ENCODE assay signal across 8 mouse cellular contexts in the genomic region with DNA sequence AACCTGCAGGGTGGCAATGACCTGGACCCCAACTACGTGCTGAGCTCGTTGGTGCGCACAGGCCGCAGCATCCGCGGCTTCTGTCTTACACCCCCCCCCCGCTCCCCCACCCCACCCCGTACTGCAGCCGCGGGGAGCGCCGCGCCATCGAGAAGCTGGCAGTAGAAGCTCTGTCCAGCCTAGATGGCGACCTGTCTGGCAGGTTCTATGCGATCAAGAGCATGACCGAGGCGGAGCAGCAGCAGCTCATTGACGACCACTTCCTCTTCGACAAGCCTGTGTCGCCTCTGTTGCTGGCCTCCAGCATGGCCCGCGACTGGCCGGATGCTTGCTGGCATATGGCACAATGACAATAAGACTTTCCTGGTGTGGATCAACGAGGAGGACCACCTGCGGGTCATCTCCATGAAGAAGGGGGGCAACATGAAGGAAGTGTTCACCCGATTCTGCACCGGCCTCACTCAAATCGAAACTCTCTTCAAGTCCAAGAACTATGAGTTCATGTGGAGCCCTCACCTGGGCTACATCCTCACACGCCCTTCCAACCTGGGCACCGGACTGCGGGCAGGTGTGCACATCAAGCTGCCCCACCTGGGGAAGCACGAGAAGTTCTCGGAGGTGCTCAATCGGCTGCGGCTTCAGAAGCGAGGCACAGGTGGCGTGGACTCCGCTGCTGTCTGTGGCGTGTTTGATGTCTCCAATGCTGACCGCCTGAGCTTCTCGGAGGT. TPM values are rescaled to one million over a fixed set of nuclear protein-coding genes. Genes with fewer than 3 reads are reported as not detected.
A peak's percentile ranks its signal among the peaks of the same experiment; 100 is the strongest.
DNase-seq lines count a peak whose midpoint lies in the region; ATAC-seq and TF ChIP-seq lines count a peak whose summit lies in the region.

No protein-coding gene starts in this region.

- no peaks in the 10 kb centered on the region for H3K4me1 ChIP-seq in embryonic facial prominence, embryonic 11.5 days (ENCODE audit: control insufficient read depth, insufficient read depth, low read length)
- H3K4me1 ChIP-seq in lung, postnatal 0 days (ENCODE audit: insufficient read depth, low read depth, low read length): no peaks in the 10 kb centered on the region

- no peak overlapping the region; the same call in 1 of the 2 replicates for H3K9ac ChIP-seq in embryonic facial prominence, embryonic 11.5 days (replicated peaks; ENCODE audit: low read length)
- no peak overlapping the region for H3K9ac ChIP-seq in lung, postnatal 0 days (replicated peaks; ENCODE audit: low read depth)

- TF ChIP-seq EP300 in lung, postnatal 0 days (IDR thresholded peaks at IDR 0.05): no peak

- H3K36me3 ChIP-seq in embryonic facial prominence, embryonic 11.5 days (replicated peaks; ENCODE audit: control insufficient read depth, insufficient read depth, low read depth, low read length): no peaks in the 10 kb centered on the region
- no peaks in the 10 kb centered on the region for H3K36me3 ChIP-seq in lung, postnatal 0 days (ENCODE audit: insufficient read depth, low read length)

- DNase-seq in gastrocnemius, adult 2 months: no peak
- no peak for DNase-seq in gastrocnemius, postnatal 25 days
- no peak for DNase-seq in embryonic facial prominence, embryonic 11.5 days (ENCODE audit: low spot score)
- DNase-seq in induced T-regulatory cell, adult 2 months (ENCODE audit: low read depth): peak; percentile 47
- DNase-seq in lung, postnatal 0 days (ENCODE audit: low spot score): peak; percentile 14
- peak; percentile 29 for DNase-seq in retina, postnatal 1 day
- DNase-seq in frontal cortex, adult 2 months (ENCODE audit: extremely low spot score in 1 of 2, low spot score in 1 of 2): no peak
- DNase-seq in adrenal gland, postnatal 36 days: no peak

- H3K9me3 ChIP-seq in embryonic facial prominence, embryonic 11.5 days (replicated peaks; ENCODE audit: control insufficient read depth, low read length): no peaks in the 10 kb centered on the region
- no peaks in the 10 kb centered on the region for H3K9me3 ChIP-seq in lung, postnatal 0 days (ENCODE audit: low read length)

- H3K4me3 ChIP-seq in gastrocnemius, adult 2 months: peak overlapping the region; percentile 70
- peak overlapping the region; percentile 18; the same call in 1 of the 2 replicates for H3K4me3 ChIP-seq in embryonic facial prominence, embryonic 11.5 days (ENCODE audit: low read depth, low read length)
- H3K4me3 ChIP-seq in lung, postnatal 0 days (ENCODE audit: low read depth, low read length): peak overlapping the region; percentile 29

- no peak for TF ChIP-seq CTCF in gastrocnemius, adult 2 months (IDR thresholded peaks at IDR 0.05)
- TF ChIP-seq CTCF in lung, postnatal 0 days (IDR thresholded peaks at IDR 0.05): no peak

- peaks cover 12% of the 10 kb centered on the region for H3K27me3 ChIP-seq in embryonic facial prominence, embryonic 11.5 days (ENCODE audit: control insufficient read depth, insufficient read depth, low read length)
- no peaks in the 10 kb centered on the region for H3K27me3 ChIP-seq in lung, postnatal 0 days (replicated peaks; ENCODE audit: insufficient read depth, low read length)

- 32% methylated on average over 42 of the region's 42 CpGs for WGBS in embryonic facial prominence, embryonic 11.5 days
- 18% methylated on average over 41 of the region's 42 CpGs for WGBS in lung, postnatal 0 days

- intact Hi-C loops in gastrocnemius, adult 2 months (cut with DNase I): loop anchor here (2.0 to 10.0 kb wide), 2 partner anchors 109 to 139 kb away; no protein-coding TSS in a partner anchor

- no peak for ATAC-seq in embryonic facial prominence, embryonic 11.5 days (replicated peaks; ENCODE audit: insufficient number of reproducible peaks, low FRiP score, low TSS enrichment, low read depth)
- ATAC-seq in lung, postnatal 0 days: peak; percentile 48

- H3K27ac ChIP-seq in gastrocnemius, adult 2 months: no peak overlapping the region
- H3K27ac ChIP-seq in embryonic facial prominence, embryonic 11.5 days (replicated peaks; ENCODE audit: low read depth, low read length): no peak overlapping the region
- H3K27ac ChIP-seq in lung, postnatal 0 days (ENCODE audit: low read length): no peak overlapping the region

- H3K4me2 ChIP-seq in embryonic facial prominence, embryonic 11.5 days (ENCODE audit: low read depth, low read length): peak overlapping the region; percentile 42
- H3K4me2 ChIP-seq in lung, postnatal 0 days (replicated peaks; ENCODE audit: low read depth, low read length): peak overlapping the region; percentile 62

RNA-seq across cellular contexts. Expression of a gene that starts 28.4 kb away (rescaled TPM):
- under 1 TPM; 0.13 to 0.31 TPM for total RNA-seq in gastrocnemius, adult 2 months (2021)
- total RNA-seq in gastrocnemius, postnatal 25 days (2021): under 1 TPM; 0.15 to 0.38 TPM
- 0.21 and 0.52 TPM in 2 replicates for polyA plus RNA-seq in embryonic facial prominence, embryonic 11.5 days (2014; fragmentation: Nextera tagmentation; extraction: Ambion mirVana)
- polyA plus RNA-seq in lung, postnatal 0 days (2015; fragmentation: Nextera tagmentation; extraction: Ambion mirVana): 0.14 and 0.25 TPM in 2 replicates
- 0.48 TPM in 2 replicates for polyA plus RNA-seq in frontal cortex, adult 2 months (2012; rRNA removed)
- total RNA-seq in adrenal gland, postnatal 36 days (2021): under 1 TPM; 0.53 to 0.79 TPM

RNA-seq across cellular contexts. Expression of a gene that starts 31.2 kb away (rescaled TPM):
- 10 to 100 TPM; 17.5 to 20.9 TPM for total RNA-seq in gastrocnemius, adult 2 months (2021)
- total RNA-seq in gastrocnemius, postnatal 25 days (2021): 10 to 100 TPM; 16.9 to 19.6 TPM
- 124 and 139 TPM in 2 replicates for polyA plus RNA-seq in embryonic facial prominence, embryonic 11.5 days (2014; fragmentation: Nextera tagmentation; extraction: Ambion mirVana)
- 54.9 and 59.9 TPM in 2 replicates for polyA plus RNA-seq in lung, postnatal 0 days (2015; fragmentation: Nextera tagmentation; extraction: Ambion mirVana)
- polyA plus RNA-seq in frontal cortex, adult 2 months (2012; rRNA removed): 59.6 and 61.6 TPM in 2 replicates
- total RNA-seq in adrenal gland, postnatal 36 days (2021): 10 to 100 TPM; 47.3 to 54.0 TPM

RNA-seq across cellular contexts. Expression of a gene that starts 38.7 kb away (rescaled TPM):
- total RNA-seq in gastrocnemius, adult 2 months (2021): 10 to 100 TPM; 40.9 to 54.9 TPM
- 10 to 100 TPM; 48.4 to 52.2 TPM for total RNA-seq in gastrocnemius, postnatal 25 days (2021)
- polyA plus RNA-seq in embryonic facial prominence, embryonic 11.5 days (2014; fragmentation: Nextera tagmentation; extraction: Ambion mirVana): 21.5 and 23.6 TPM in 2 replicates
- 16.7 and 17.6 TPM in 2 replicates for polyA plus RNA-seq in lung, postnatal 0 days (2015; fragmentation: Nextera tagmentation; extraction: Ambion mirVana)
- polyA plus RNA-seq in frontal cortex, adult 2 months (2012; rRNA removed): 16.4 and 18.1 TPM in 2 replicates
- 10 to 100 TPM; 46.1 to 47.8 TPM for total RNA-seq in adrenal gland, postnatal 36 days (2021)

RNA-seq across cellular contexts. Expression of a gene that starts 50.8 kb away (rescaled TPM):
- 1 to 10 TPM; 5.3 to 6.3 TPM for total RNA-seq in gastrocnemius, adult 2 months (2021)
- total RNA-seq in gastrocnemius, postnatal 25 days (2021): 1 to 10 TPM; 3.0 to 3.6 TPM
- not detected in 2 replicates for polyA plus RNA-seq in embryonic facial prominence, embryonic 11.5 days (2014; fragmentation: Nextera tagmentation; extraction: Ambion mirVana)
- polyA plus RNA-seq in lung, postnatal 0 days (2015; fragmentation: Nextera tagmentation; extraction: Ambion mirVana): 1.2 and 1.6 TPM in 2 replicates
- 1.8 and 2.4 TPM in 2 replicates for polyA plus RNA-seq in frontal cortex, adult 2 months (2012; rRNA removed)
- total RNA-seq in adrenal gland, postnatal 36 days (2021): 10 to 100 TPM; 16.4 to 45.3 TPM

Comparison
In these comparisons a context has a peak if more than half of its experiments do, and no peak if none do; other contexts are left out.
1. DNase-seq: peak in induced T-regulatory cell, adult 2 months (single experiment), lung, postnatal 0 days (single experiment) and retina, postnatal 1 day (single experiment); none in gastrocnemius, adult 2 months (single experiment), gastrocnemius, postnatal 25 days (single experiment), embryonic facial prominence, embryonic 11.5 days (single experiment), frontal cortex, adult 2 months (0 of 2) and adrenal gland, postnatal 36 days (0 of 2).
2. H3K4me3 ChIP-seq: peak in every context shown above with its lines; median percentile 70 in gastrocnemius, adult 2 months; 29 in lung, postnatal 0 days; 18 in embryonic facial prominence, embryonic 11.5 days.